Mouse (Mus musculus) liver, embryonic 14.5 days (tissue): ENCODE data around the gene Atrip.

Experiments
- CTCF ChIP-seq: IDR thresholded peaks from 2 replicates; pipeline ENCODE4 v1.5.1; 2016; ENCODE audit warnings: antibody characterized with exemption, low read depth, control low read depth
- EP300 ChIP-seq: IDR thresholded peaks from 2 replicates; pipeline ENCODE4 v1.6.1; 2016; ENCODE audit warnings: antibody characterized with exemption, low read depth

DNA sequence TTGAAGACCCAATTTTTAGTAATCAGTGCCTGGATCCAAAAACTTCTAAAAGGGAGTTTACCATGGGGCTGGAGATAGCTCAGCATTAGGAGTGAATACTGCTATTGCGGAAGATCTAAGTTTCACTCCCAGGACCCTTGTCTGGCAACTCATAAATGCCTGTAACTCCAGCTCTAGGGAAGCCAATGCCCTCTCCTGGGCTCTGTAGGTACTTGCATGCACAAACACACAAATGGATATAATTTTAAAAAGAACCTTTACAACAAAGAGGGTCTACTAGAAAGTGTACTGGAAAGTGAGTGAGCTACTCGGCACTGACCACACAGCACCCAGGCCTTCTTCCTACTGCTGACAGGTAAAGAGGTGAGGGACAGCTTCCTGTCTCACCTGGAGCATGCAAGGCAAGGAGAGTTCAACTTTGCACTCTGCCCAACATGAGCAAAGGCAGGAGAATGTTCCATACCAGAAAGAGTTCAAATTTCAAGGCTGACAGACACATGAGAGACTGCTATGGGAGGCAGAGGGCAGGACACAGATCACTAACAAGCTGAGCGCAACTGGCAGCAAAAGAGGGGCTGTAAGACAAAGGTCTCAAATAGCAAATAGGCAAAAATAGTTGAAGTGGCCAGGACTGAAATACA lies 5.7 kb downstream of the Atrip start:
- TF ChIP-seq CTCF (no peak), EP300 (no peak)
